Mouse (Mus musculus): Measurements from ENCODE around the gene Olfr459. TPM values are rescaled to one million over a fixed set of nuclear protein-coding genes. Genes with fewer than 3 reads are reported as not detected.
A peak's percentile ranks its signal among the peaks of the same experiment; 100 is the strongest.

The Olfr459 gene
- polyA plus RNA-seq (2012; rRNA removed), result not detected in 2 replicates

DNA sequence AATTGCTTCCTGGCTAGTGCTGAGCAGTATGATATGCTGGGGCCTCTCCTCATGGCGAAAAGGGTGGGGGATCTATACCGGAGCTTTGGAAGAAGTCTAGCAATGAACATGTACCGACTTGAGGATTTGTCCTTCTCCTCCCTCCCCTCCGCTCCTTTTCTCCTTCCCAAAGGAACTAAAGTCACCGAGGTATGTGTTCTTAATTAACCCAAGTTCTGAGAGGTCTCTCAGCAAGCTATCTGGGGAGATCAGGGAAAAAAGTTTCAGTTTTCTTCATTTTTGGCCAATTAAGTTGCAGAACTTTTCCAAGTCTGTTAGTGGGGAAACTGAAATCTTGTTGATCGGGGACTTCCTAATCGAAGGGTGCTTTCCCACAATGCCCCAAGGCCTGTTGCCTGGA, at the start of gene Olfr459:
Gene Olfr459, minus strand, starts transcription at position 101 of the 400 bp plus-strand sequence.
- no peak for DNase-seq (ENCODE audit: low read depth)
- TF ChIP-seq POLR2A (IDR thresholded peaks at IDR 0.05; ENCODE audit: borderline replicate concordance, extremely low read depth, insufficient read depth, insufficient read length, poor library complexity, severe bottlenecking), result no peak
- no peak for TF ChIP-seq CTCF (IDR thresholded peaks at IDR 0.05; ENCODE audit: borderline replicate concordance, extremely low read depth, insufficient read depth, insufficient read length)

DNA sequence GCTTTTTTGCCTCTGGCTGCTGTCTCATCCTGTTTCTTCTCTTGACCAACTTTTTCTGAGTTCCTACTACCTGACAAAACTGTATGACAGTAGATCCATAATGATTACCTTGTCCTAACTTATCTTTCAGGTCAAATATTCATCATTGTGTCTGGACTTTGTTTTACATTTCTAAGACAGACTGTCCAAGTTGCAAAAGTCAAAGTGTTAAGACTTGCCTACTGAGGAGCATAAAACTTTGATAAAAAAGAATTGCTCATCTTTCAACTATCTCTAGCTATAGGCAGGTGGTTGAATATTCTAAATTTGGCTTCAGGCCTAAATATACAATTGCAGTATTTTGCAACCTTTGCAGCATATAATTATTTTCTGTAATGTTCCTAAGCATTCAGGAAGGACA, 49.1 kb upstream of the Olfr459 start:
- no peak for DNase-seq (ENCODE audit: low read depth)
- no peak for TF ChIP-seq CTCF (IDR thresholded peaks at IDR 0.05; ENCODE audit: borderline replicate concordance, extremely low read depth, insufficient read depth, insufficient read length)
- no peak for TF ChIP-seq POLR2A (IDR thresholded peaks at IDR 0.05; ENCODE audit: borderline replicate concordance, extremely low read depth, insufficient read depth, insufficient read length, poor library complexity, severe bottlenecking)

DNA sequence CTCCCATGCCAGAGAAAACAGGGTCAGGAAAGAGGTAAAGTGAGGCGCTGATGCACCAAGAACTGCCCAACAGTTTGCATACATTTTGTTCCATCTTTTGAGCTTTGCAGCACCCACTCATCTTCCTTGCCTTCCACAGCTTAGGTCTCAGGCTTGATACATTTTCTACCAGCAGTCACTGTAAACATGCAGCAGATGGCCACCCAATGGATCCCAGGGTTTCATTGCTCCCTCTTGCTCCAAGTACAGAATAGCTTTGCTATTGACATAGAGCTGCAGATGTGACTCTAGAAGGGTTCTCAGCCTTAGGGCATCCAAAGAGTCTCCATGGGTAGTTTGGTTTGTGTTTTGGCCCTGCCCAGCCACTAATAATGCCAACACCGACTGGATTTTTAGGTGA, 11.7 kb upstream of the Olfr459 start:
- no peak for TF ChIP-seq CTCF (IDR thresholded peaks at IDR 0.05; ENCODE audit: borderline replicate concordance, extremely low read depth, insufficient read depth, insufficient read length)
- no peak for DNase-seq (ENCODE audit: low read depth)

DNA sequence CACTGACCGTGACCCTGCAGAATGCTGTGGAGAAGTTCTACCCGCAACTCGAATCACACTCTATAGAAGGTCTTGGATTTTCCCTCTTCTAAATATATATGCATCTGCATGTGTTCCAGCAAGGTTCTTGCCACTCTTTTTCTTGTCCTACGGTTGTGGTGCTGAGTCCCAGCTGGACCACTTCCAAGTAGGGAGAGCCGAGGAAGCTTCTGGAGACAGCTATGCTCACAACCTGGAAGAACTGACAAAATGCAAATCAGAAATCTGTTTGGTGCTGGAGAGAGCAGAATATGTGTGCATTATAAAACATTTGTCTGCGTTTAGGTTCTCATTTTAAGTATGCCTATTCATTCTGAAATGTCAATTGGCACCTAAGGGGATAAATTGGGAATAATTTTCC, 744 bp upstream of the Olfr459 start:
- DNase-seq (ENCODE audit: low read depth), result peak; percentile 83
- TF ChIP-seq POLR2A (IDR thresholded peaks at IDR 0.05; ENCODE audit: borderline replicate concordance, extremely low read depth, insufficient read depth, insufficient read length, poor library complexity, severe bottlenecking), result no peak
- TF ChIP-seq CTCF (IDR thresholded peaks at IDR 0.05; ENCODE audit: borderline replicate concordance, extremely low read depth, insufficient read depth, insufficient read length), result no peak

DNA sequence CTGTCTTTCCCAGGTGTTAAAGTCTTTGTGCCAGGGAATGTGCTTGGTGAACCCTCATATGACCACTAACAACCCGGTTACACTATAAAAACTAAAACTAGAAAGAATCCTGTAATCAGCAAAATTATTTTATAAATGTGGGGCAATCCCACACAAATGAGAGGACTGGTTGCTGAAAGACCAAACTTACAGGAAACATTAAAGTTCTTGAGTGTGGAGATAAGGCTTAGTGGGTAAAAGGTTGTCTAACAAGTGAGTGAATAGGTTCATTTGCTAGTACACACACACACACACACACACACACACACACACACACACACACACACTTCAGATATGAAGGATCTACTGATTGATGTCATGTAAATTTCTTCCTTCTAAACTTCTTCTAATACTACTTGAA, 5.1 kb downstream of the Olfr459 start:
- DNase-seq (ENCODE audit: low read depth), result no peak

DNA sequence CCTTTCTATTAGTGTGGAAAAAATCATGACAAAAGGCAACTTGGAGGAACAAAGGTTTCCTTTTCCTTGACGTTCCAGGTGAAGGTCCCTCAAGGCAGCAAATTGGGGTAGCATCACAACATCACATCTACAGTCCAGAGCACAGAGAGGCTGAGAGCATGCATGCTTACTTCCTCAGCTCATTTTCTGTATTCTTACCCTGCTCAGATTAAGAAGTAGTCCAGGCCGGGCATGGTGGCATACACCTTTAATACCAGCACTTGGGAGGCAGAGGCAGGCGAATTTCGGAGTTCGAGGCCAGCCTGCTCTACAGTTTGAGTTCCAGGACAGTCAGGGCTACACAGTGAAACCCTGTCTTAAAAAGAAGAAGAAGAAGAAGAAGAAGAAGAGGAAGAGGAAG, 10.7 kb downstream of the Olfr459 start:
- TF ChIP-seq CTCF (IDR thresholded peaks at IDR 0.05; ENCODE audit: borderline replicate concordance, extremely low read depth, insufficient read depth, insufficient read length) (no peak), POLR2A (IDR thresholded peaks at IDR 0.05; ENCODE audit: borderline replicate concordance, extremely low read depth, insufficient read depth, insufficient read length, poor library complexity, severe bottlenecking) (no peak)
- no peak for DNase-seq (ENCODE audit: low read depth)

More for the DNA sequence above, 5.1 kb downstream of the Olfr459 start:
- no peak for TF ChIP-seq CTCF (IDR thresholded peaks at IDR 0.05; ENCODE audit: borderline replicate concordance, extremely low read depth, insufficient read depth, insufficient read length)
- no peak for TF ChIP-seq POLR2A (IDR thresholded peaks at IDR 0.05; ENCODE audit: borderline replicate concordance, extremely low read depth, insufficient read depth, insufficient read length, poor library complexity, severe bottlenecking)

DNA sequence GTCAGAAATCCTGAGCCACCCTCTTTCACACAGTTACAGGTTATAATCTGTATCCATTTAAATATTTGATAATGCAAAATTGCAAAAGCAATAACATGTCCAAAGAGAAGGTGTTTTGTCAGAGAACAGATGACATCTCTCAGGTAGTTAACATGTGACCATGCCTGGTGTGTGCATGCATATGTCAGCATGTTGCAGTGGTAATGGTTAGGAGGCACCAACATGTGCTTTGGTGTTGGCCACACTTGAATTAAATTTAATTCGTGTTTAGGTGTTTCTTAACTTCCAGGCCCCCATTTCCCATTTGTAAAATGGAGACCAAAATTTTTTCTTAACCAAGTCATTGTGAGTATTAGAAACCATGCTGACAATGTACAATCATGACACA, 12.6 kb downstream of the Olfr459 start:
- no peak for DNase-seq (ENCODE audit: low read depth)
- TF ChIP-seq POLR2A (IDR thresholded peaks at IDR 0.05; ENCODE audit: borderline replicate concordance, extremely low read depth, insufficient read depth, insufficient read length, poor library complexity, severe bottlenecking) (no peak), CTCF (IDR thresholded peaks at IDR 0.05; ENCODE audit: borderline replicate concordance, extremely low read depth, insufficient read depth, insufficient read length) (no peak)

DNA sequence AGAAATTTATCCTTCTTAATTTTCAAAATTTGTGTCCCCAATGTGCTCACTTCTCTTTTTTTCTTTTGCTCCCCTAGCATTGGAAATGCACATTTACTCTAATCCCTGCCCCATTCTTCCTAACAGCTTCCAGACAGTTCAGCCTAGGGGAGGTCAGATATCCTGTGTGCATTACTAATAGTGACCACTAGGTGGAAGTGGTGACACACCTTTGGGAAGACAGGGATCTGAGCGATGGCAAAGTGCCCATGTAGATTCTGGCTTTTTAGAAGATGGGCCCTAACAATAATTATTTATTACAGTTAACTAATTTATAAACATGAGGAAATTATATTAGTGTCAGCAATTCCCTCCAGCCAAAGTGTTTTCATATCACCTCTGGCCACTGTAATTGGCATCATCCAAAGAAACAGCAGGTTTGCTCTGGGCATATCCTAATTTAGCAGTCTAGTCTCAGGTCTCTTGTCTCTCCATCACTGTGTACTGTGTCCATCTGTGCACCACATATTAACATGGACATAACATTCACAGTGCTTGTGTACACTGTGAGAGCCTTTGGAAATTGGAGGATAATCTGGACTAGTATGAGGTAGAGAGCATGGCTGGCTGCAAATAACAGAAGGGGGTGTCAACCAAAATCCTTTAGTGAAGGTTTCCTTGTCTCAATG, 13.1 kb downstream of the Olfr459 start:
- peak; percentile 89 for DNase-seq (ENCODE audit: low read depth)
- TF ChIP-seq POLR2A (IDR thresholded peaks at IDR 0.05; ENCODE audit: borderline replicate concordance, extremely low read depth, insufficient read depth, insufficient read length, poor library complexity, severe bottlenecking) (no peak), CTCF (IDR thresholded peaks at IDR 0.05; ENCODE audit: borderline replicate concordance, extremely low read depth, insufficient read depth, insufficient read length) (peak; percentile 86; the same call in 1 of the 2 replicates)

DNA sequence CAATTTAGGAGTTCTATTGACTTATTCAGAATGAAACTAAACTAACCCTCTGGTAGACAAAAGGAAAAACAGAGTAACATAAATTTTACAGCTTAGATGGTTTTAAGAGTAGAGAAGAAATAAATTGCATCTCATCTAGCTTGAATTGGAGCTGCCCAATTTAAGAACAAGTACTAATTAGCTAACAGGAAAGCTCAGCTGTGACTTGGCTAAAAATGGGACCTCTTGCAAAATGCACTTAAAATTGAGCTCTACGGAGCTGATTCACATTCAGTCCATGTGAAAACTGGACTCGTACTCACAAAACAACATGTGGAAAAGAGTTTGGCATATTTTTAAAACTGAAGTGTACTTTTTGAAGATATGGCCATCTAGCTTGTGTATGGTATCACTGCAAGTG, 15.4 kb downstream of the Olfr459 start:
- TF ChIP-seq POLR2A (IDR thresholded peaks at IDR 0.05; ENCODE audit: borderline replicate concordance, extremely low read depth, insufficient read depth, insufficient read length, poor library complexity, severe bottlenecking) (no peak), CTCF (IDR thresholded peaks at IDR 0.05; ENCODE audit: borderline replicate concordance, extremely low read depth, insufficient read depth, insufficient read length) (no peak)
- DNase-seq (ENCODE audit: low read depth), result no peak

DNA sequence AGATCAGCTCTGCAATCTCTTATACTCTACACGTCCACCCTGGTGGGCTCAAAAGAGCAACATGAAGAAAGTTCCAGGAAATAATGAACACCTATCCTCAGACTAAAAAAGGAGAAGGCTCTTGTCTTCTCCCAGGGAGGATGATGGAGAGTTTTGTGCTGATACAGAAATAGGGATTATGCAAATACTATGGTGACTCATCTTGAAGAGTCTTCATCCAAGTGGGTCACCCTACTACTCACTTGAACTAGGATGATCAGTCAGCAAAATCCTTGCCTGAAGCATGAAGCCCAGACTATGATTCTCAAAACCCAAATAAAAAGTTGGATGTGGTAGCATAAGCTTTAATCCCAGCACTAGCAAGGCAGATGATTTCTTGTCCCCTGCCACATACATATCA, 16.6 kb downstream of the Olfr459 start:
- DNase-seq (ENCODE audit: low read depth), result no peak
- no peak for TF ChIP-seq POLR2A (IDR thresholded peaks at IDR 0.05; ENCODE audit: borderline replicate concordance, extremely low read depth, insufficient read depth, insufficient read length, poor library complexity, severe bottlenecking)
- TF ChIP-seq CTCF (IDR thresholded peaks at IDR 0.05; ENCODE audit: borderline replicate concordance, extremely low read depth, insufficient read depth, insufficient read length), result no peak

DNA sequence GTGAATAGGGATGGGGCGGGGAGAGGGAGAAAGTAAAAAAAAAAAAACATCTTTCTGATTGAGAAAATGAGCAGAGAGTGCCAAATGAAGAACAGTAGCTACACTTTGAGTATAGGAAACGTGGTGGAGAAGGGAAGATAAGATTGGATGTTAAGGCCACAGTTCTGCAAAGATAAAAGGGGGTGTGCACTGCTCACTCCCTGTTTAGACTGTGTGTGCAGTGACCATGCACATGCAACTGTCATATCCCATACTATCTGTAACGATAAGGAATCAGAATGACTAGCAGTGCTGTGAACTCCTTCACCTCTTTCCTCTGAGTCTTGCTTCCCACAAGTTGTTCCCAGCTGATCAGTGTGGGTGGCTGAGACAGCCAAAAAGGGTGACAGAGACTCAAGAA, 17.8 kb downstream of the Olfr459 start:
- DNase-seq (ENCODE audit: low read depth), result no peak
- TF ChIP-seq POLR2A (IDR thresholded peaks at IDR 0.05; ENCODE audit: borderline replicate concordance, extremely low read depth, insufficient read depth, insufficient read length, poor library complexity, severe bottlenecking) (no peak), CTCF (IDR thresholded peaks at IDR 0.05; ENCODE audit: borderline replicate concordance, extremely low read depth, insufficient read depth, insufficient read length) (no peak)

DNA sequence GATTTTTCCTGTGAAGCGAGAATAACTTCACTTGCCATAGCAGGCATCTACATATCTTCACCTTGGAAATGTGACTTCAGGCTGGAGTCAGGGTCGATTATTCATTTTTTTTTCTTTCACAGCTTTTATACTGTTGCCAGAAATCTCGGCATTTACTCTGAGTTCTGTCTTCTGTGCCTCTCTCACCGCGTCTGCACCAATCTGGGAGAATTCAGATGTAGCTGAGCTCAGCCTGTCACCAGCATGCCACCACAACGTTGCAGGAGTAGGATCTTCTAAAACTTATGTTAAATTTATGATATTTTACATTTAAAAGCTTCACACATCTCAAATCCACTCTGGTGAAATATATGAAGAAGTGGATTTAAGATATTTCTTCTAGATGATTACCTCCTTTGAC, 20.4 kb downstream of the Olfr459 start:
- no peak for DNase-seq (ENCODE audit: low read depth)
- TF ChIP-seq CTCF (IDR thresholded peaks at IDR 0.05; ENCODE audit: borderline replicate concordance, extremely low read depth, insufficient read depth, insufficient read length) (no peak), POLR2A (IDR thresholded peaks at IDR 0.05; ENCODE audit: borderline replicate concordance, extremely low read depth, insufficient read depth, insufficient read length, poor library complexity, severe bottlenecking) (no peak)

All from brain, embryonic 14.5 days (tissue).